Mouse (Mus musculus): Measurements from ENCODE around the gene Kirrel3.

The Kirrel3 gene

GRCm38 (mm10) chr9:34507164-34507563 lies 21.5 kb downstream of the Kirrel3 start:
- no peak for DNase-seq (ENCODE audit: low read depth, low spot score)

- no peak for DNase-seq (ENCODE audit: low read depth, low spot score)
Observed at GRCm38 (mm10) chr9:34518861-34519260, 33.2 kb downstream of the Kirrel3 start.

GRCm38 (mm10) chr9:34520234-34520950 lies 34.7 kb downstream of the Kirrel3 start:
- DNase-seq (ENCODE audit: low read depth, low spot score) = no peak

- DNase-seq (ENCODE audit: low read depth, low spot score) = no peak
Observed at GRCm38 (mm10) chr9:34525695-34526094, 40.0 kb downstream of the Kirrel3 start.

GRCm38 (mm10) chr9:34538591-34539335 lies 53.1 kb downstream of the Kirrel3 start:
- DNase-seq (ENCODE audit: low read depth, low spot score) = no peak

- no peak for DNase-seq (ENCODE audit: low read depth, low spot score)
Observed at GRCm38 (mm10) chr9:34541908-34542307, 56.2 kb downstream of the Kirrel3 start.

- no peak for DNase-seq (ENCODE audit: low read depth, low spot score)
Observed at GRCm38 (mm10) chr9:34555699-34556098, 70.0 kb downstream of the Kirrel3 start.

- no peak for DNase-seq (ENCODE audit: low read depth, low spot score)
Observed at GRCm38 (mm10) chr9:34557846-34558245, 72.2 kb downstream of the Kirrel3 start.

GRCm38 (mm10) chr9:34558291-34558899 lies 72.7 kb downstream of the Kirrel3 start:
- no peak for DNase-seq (ENCODE audit: low read depth, low spot score)

- DNase-seq (ENCODE audit: low read depth, low spot score) = no peak
Observed at GRCm38 (mm10) chr9:34559102-34559501, 73.4 kb downstream of the Kirrel3 start.

- DNase-seq (ENCODE audit: low read depth, low spot score) = no peak
Observed at GRCm38 (mm10) chr9:34561281-34561680, 75.6 kb downstream of the Kirrel3 start.

GRCm38 (mm10) chr9:34562437-34563000 lies 76.8 kb downstream of the Kirrel3 start:
- DNase-seq (ENCODE audit: low read depth, low spot score) = no peak

- DNase-seq (ENCODE audit: low read depth, low spot score) = no peak
Observed at GRCm38 (mm10) chr9:34573906-34574305, 88.2 kb downstream of the Kirrel3 start.

- no peak for DNase-seq (ENCODE audit: low read depth, low spot score)
Observed at GRCm38 (mm10) chr9:34574611-34575010, 88.9 kb downstream of the Kirrel3 start.

GRCm38 (mm10) chr9:34579174-34579573 lies 93.5 kb downstream of the Kirrel3 start:
- no peak for DNase-seq (ENCODE audit: low read depth, low spot score)

GRCm38 (mm10) chr9:34580059-34580458 lies 94.4 kb downstream of the Kirrel3 start:
- DNase-seq (ENCODE audit: low read depth, low spot score) = no peak

- no peak for DNase-seq (ENCODE audit: low read depth, low spot score)
Observed at GRCm38 (mm10) chr9:34582496-34582895, 96.8 kb downstream of the Kirrel3 start.

GRCm38 (mm10) chr9:34585487-34585886 lies 99.8 kb downstream of the Kirrel3 start:
- DNase-seq (ENCODE audit: low read depth, low spot score) = no peak

- no peak for DNase-seq (ENCODE audit: low read depth, low spot score)
Observed at GRCm38 (mm10) chr9:34586080-34586479, 100.4 kb downstream of the Kirrel3 start.

GRCm38 (mm10) chr9:34589799-34590198 lies 104.1 kb downstream of the Kirrel3 start:
- no peak for DNase-seq (ENCODE audit: low read depth, low spot score)

GRCm38 (mm10) chr9:34592073-34592610 lies 106.4 kb downstream of the Kirrel3 start:
- no peak for DNase-seq (ENCODE audit: low read depth, low spot score)

- DNase-seq (ENCODE audit: low read depth, low spot score) = no peak
Observed at GRCm38 (mm10) chr9:34593889-34594288, 108.2 kb downstream of the Kirrel3 start.
